Mouse (Mus musculus) C2C12 (cell line): ENCODE measurements at regions not wholly inside any gene's neighbourhood (a gene's known extent, or its start where the extent isn't known, plus 50 kb on each side); places are given as distances from the start of the nearest gene placed in this dataset.

Experiments used
- H3K27me3 ChIP-seq: one replicate; pipeline ENCODE4 v1.6.1; 2011; ENCODE audit not compliant: control insufficient read depth, insufficient read depth, insufficient read length
- H3K36me3 ChIP-seq: one replicate; pipeline ENCODE4 v1.6.1; 2011; ENCODE audit not compliant: control insufficient read depth, insufficient read depth
- H3K4me3 ChIP-seq: one replicate; pipeline ENCODE4 v1.5.1; 2011; ENCODE audit warnings: mild to moderate bottlenecking, control low read depth; ENCODE audit not compliant: poor library complexity, insufficient read depth, severe bottlenecking
- H3K79me2 ChIP-seq: one replicate; pipeline ENCODE4 v1.6.1; 2011; ENCODE audit not compliant: control insufficient read depth, insufficient read depth
- H3K79me3 ChIP-seq: one replicate; pipeline ENCODE4 v1.6.1; 2011; ENCODE audit warnings: low read depth, control low read depth
- H3ac ChIP-seq: one replicate; pipeline ENCODE3; 2011; ENCODE audit warnings: low read depth; ENCODE audit not compliant: control insufficient read depth, insufficient read length
- CEBPB ChIP-seq: IDR thresholded peaks from one replicate; pipeline ENCODE4 v1.6.1; 2011; ENCODE audit warnings: low read depth, mild to moderate bottlenecking, control low read depth, moderate library complexity
- CTCF ChIP-seq: IDR thresholded peaks from one replicate; pipeline ENCODE4 v1.5.1; 2011; ENCODE audit not compliant: control insufficient read depth, insufficient read depth, insufficient read length
- FOSL1 ChIP-seq: IDR thresholded peaks from one replicate; pipeline ENCODE4 v1.8.0; 2011; ENCODE audit warnings: mild to moderate bottlenecking, low read length; ENCODE audit not compliant: poor library complexity, insufficient read depth, severe bottlenecking
- MAX ChIP-seq: IDR thresholded peaks from one replicate; pipeline ENCODE4 v1.6.1; 2011; ENCODE audit warnings: mild to moderate bottlenecking, control low read depth
- MYOD1 ChIP-seq: IDR thresholded peaks from one replicate; pipeline ENCODE4 v1.6.1; 2011; ENCODE audit warnings: low read depth; ENCODE audit not compliant: control insufficient read depth, insufficient read length
- MYOG ChIP-seq: IDR thresholded peaks from one replicate; pipeline ENCODE4 v1.6.1; 2011; ENCODE audit not compliant: control insufficient read depth, insufficient read length; ENCODE audit errors: extremely low read depth
- USF1 ChIP-seq: IDR thresholded peaks from one replicate; pipeline ENCODE4 v1.6.1; 2011; ENCODE audit warnings: low read depth, mild to moderate bottlenecking, control low read depth, moderate library complexity

GRCm38 (mm10) chr3:38207867-38208266 is 276.8 kb downstream of the Ankrd50 start:
- H3K27me3 ChIP-seq, result peaks cover 3% of the 10 kb centered on the region
- H3ac ChIP-seq, result no peak overlapping the region
- no peak for TF ChIP-seq CTCF
- H3K79me2 ChIP-seq, result no peaks in the 10 kb centered on the region
- no peaks in the 10 kb centered on the region for H3K79me3 ChIP-seq
- no peaks in the 10 kb centered on the region for H3K36me3 ChIP-seq
- no peak overlapping the region for H3K4me3 ChIP-seq

DNA sequence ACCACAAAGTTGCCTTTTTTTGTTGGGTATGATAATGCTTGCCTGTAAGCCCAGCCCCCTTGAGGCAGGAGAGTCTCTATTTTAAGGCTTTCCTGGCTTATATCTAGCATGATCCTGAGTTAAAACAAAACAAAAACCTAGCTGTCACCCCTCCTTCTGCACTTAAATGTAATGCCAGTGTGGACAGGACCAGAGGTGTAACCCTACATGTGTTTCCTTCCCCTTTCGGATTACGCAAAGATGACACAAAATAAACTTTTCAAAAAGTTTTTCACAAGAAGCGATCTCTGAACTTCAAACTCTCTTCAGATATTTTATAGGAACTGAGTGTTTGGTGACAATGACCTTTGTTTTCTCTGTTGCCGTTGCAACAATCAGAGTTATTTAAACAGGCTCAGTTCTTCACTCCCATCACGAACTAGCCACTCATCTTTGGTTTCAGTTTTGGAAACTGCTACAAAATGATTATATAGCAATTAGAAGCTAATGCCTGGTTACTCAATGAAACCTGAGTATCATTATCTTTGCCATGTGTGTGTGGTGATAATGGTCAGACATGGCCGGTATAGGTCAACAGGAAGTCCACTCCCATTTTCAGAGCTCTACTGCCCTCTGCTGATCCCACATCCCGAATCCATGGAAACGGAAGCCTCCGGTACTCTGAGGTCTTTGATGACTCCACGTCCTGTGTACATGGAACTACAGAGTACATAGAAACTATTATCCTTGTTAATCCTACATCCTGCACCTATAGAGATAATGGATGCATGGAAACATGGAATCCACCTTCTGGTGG is 282.6 kb downstream of the Ankrd50 start:
- H3K4me3 ChIP-seq, result no peak overlapping the region
- no peak overlapping the region for H3ac ChIP-seq
- no peaks in the 10 kb centered on the region for H3K79me2 ChIP-seq
- no peaks in the 10 kb centered on the region for H3K79me3 ChIP-seq
- no peaks in the 10 kb centered on the region for H3K27me3 ChIP-seq
- TF ChIP-seq USF1 (no peak), MYOG (no peak), MAX (no peak), MYOD1 (no peak), FOSL1 (no peak), CTCF (peak; percentile 27), CEBPB (no peak)
- H3K36me3 ChIP-seq, result no peaks in the 10 kb centered on the region

GRCm38 (mm10) chr3:38194001-38194400 is 290.6 kb downstream of the Ankrd50 start:
- no peak overlapping the region for H3ac ChIP-seq
- no peak overlapping the region for H3K4me3 ChIP-seq
- H3K27me3 ChIP-seq, result no peaks in the 10 kb centered on the region
- H3K36me3 ChIP-seq, result no peaks in the 10 kb centered on the region
- H3K79me3 ChIP-seq, result no peaks in the 10 kb centered on the region
- TF ChIP-seq CTCF (no peak), FOSL1 (no peak), USF1 (no peak), CEBPB (no peak), MYOG (no peak), MAX (no peak), MYOD1 (no peak)
- H3K79me2 ChIP-seq, result no peaks in the 10 kb centered on the region

- no peak overlapping the region for H3K4me3 ChIP-seq
- no peaks in the 10 kb centered on the region for H3K27me3 ChIP-seq
- no peaks in the 10 kb centered on the region for H3K79me3 ChIP-seq
- no peaks in the 10 kb centered on the region for H3K36me3 ChIP-seq
- TF ChIP-seq MAX (no peak), MYOD1 (no peak), CTCF (no peak), MYOG (no peak), CEBPB (no peak)
- H3K79me2 ChIP-seq, result no peaks in the 10 kb centered on the region
- H3ac ChIP-seq, result no peak overlapping the region
These were observed 297.2 kb downstream of the Ankrd50 start for GRCm38 (mm10) chr3:38187406-38187896.

- Histone ChIP-seq H3K27me3 (no peaks in the 10 kb centered on the region), H3K36me3 (no peaks in the 10 kb centered on the region), H3K79me3 (no peaks in the 10 kb centered on the region), H3K4me3 (no peak overlapping the region), H3ac (no peak overlapping the region), H3K79me2 (no peaks in the 10 kb centered on the region)
- TF ChIP-seq MYOG, result no peak
- TF ChIP-seq USF1, result no peak
- no peak for TF ChIP-seq FOSL1
- TF ChIP-seq CEBPB, result no peak
- TF ChIP-seq CTCF, result no peak
- TF ChIP-seq MAX, result no peak
- no peak for TF ChIP-seq MYOD1
These were observed 298.1 kb downstream of the Ankrd50 start for GRCm38 (mm10) chr3:38186503-38186902.

GRCm38 (mm10) chr3:38178295-38178694 is 306.3 kb downstream of the Ankrd50 start:
- H3ac ChIP-seq, result no peak overlapping the region
- no peak for TF ChIP-seq MAX
- TF ChIP-seq CTCF, result no peak
- TF ChIP-seq MYOG, result no peak
- no peak for TF ChIP-seq MYOD1
- no peak for TF ChIP-seq FOSL1
- TF ChIP-seq USF1, result no peak
- TF ChIP-seq CEBPB, result no peak
- H3K4me3 ChIP-seq, result no peak overlapping the region
- no peaks in the 10 kb centered on the region for H3K79me3 ChIP-seq
- no peaks in the 10 kb centered on the region for H3K27me3 ChIP-seq
- H3K79me2 ChIP-seq, result no peaks in the 10 kb centered on the region
- H3K36me3 ChIP-seq, result no peaks in the 10 kb centered on the region
